Mouse (Mus musculus): Measurements from ENCODE around the gene Atp6v1e2.

DNA sequence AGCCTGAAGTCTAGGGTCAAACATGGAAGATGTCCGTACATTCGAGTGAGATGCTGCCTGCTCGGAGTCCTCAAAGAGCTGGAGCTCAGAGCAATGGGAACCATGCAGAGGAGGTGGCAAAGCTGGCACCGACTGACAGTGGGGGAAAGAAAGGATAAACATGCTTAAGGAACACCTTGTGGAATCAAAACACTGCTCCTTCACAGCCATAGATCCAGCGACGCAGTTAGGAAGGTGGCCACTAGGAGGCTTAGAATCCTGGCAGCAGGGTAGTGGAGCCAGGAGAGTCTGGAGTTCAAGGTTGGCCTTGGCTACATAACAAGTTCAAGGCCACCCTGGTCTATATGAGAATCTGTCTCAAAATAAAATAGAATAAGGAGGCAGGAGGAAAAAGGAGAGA lies 41.1 kb downstream of the Atp6v1e2 start:
- TF ChIP-seq EP300 (IDR thresholded peaks at IDR 0.05; ENCODE audit: low read depth): no peak
- peak; percentile 28; the same call in 1 of the 2 replicates for TF ChIP-seq CTCF (IDR thresholded peaks at IDR 0.05; ENCODE audit: low read depth)

Measured in liver, embryonic 14.5 days (tissue).